Mouse (Mus musculus): Measurements from ENCODE around the gene Klhl40. TPM values are rescaled to one million over a fixed set of nuclear protein-coding genes. Genes with fewer than 3 reads are reported as not detected.

Gene Klhl40
- total RNA-seq (2021): 10 to 100 TPM; 10.1 to 10.5 TPM

DNA sequence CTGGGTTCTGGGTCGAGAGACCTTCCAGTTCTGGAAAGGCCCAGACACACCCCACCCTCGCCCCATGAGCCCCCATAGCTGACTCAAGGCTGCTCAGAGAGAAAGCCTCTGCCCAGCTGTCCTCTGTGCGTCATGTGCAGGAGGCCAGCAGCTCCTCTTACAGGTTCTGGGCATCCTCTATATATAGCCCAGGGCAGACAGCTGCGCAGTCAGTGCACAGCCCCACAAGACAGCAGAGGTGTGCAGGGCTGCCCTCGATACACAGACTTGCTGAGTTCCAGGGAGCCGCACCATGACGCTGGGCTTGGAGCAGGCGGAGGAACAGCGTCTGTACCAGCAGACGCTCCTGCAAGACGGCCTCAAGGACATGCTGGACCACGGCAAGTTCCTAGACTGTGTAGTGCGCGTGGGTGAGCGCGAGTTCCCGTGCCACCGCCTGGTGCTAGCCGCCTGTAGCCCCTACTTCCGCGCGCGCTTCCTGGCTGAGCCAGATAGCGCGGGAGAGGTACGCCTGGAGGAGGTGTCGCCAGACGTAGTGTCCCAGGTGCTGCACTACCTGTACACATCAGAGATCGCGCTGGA lies at the start of gene Klhl40:
Gene Klhl40 (plus strand): TSS at position 124 of the 582 bp plus-strand sequence.
- intact Hi-C loops (cut with DNase I): no loop called here
- DNase-seq (ENCODE audit: low spot score): no peak

DNA sequence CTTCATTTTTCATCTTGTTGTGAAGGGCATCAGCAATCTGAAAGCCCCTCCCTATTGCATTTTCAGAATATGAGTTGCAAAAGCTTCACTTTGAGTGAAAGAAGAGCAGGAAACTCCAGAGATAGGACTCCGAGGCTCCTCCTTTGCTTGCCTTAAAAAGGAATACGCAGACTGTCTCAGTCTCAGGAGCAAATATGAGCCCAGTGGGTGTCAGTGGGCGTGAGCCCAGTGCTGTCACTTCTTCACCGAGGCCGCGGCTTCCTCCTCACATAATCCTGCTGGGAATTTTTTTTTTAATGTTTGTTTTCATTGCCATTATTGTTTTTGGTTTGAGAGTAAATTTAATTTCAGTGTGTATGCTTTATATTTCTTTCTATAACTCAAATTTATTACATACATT lies 36.9 kb upstream of the Klhl40 start:
- intact Hi-C loops (cut with DNase I): no loop called here
- no peak for DNase-seq (ENCODE audit: low spot score)

DNA sequence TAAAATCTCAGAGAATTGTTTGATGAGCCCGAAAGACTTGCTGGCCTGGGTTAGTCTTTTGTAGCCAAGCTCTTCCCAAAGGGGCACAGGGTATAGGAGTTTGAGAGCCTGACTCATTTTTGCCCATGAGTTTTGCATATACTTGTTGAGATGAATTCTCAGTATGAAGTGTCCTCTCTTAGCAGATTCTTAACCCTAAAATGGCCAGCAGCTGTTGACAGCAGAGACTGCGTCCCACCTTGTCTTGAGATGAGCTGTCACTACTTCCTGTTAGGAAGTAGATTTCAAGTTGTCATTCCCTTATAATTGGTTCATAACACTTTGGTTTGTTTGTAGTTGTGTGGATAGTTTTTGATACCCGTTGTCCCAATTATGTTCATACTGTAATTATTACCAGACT lies 36.2 kb upstream of the Klhl40 start:
- DNase-seq (ENCODE audit: low spot score): no peak
- intact Hi-C loops (cut with DNase I): no loop called here

GRCm38 (mm10) chr9:121744051-121744450 lies 33.4 kb upstream of the Klhl40 start:
- no peak for DNase-seq (ENCODE audit: low spot score)
- intact Hi-C loops (cut with DNase I): no loop called here

- DNase-seq (ENCODE audit: low spot score): no peak
- intact Hi-C loops (cut with DNase I): no loop called here
Observed at GRCm38 (mm10) chr9:121752774-121753173, 24.6 kb upstream of the Klhl40 start.

GRCm38 (mm10) chr9:121754624-121755023 lies 22.8 kb upstream of the Klhl40 start:
- intact Hi-C loops (cut with DNase I): no loop called here
- no peak for DNase-seq (ENCODE audit: low spot score)

GRCm38 (mm10) chr9:121756785-121757184 lies 20.6 kb upstream of the Klhl40 start:
- DNase-seq (ENCODE audit: low spot score): no peak
- intact Hi-C loops (cut with DNase I): no loop called here

- intact Hi-C loops (cut with DNase I): no loop called here
- no peak for DNase-seq (ENCODE audit: low spot score)
Observed at GRCm38 (mm10) chr9:121757432-121757831, 20.0 kb upstream of the Klhl40 start.

DNA sequence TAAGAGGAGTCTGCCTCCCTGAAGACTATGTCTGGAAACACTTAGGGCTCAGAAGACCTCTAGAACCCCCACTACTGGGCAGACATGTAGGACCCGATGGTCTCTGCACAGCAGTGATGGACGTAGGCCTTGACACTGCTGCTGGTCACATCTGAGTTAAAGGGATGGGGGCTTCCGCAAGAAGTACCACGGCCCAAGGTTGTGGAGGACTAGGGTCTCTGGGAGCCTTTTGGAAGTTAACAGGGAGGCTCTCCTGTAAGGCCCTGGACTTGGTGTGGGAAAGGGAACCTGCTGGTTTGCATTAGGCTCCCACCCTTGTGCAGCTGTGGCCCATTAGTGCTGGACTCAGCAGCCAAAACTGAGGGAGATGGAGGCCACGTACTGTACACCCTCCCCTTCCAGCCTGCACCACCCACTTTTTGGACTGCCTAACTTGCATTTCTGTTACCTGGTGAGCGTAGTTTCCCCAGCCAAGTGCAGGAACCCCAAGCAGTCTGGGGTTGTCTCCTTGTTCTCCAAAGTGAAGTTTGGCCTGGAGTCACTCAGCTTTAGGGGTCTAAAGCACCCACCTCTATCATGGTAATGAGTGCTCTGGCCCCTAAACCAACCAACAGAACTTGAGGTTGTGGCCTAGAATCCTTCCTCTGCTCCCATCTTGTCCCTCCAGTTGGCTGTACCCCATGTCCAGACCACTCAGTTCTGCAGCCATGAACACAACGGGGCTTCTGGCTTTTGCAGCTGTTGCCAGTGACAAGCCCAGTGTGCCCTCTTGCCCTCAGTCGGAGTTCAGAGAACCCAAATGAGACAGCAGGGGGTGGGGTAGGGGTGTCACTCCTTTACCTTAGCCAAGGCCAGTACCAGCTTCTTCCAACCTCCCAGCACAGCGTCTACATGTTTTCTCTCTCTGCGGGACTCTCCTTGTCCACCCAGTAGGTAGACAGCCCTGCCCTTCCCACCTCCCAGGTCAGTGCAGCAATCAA lies 19.3 kb upstream of the Klhl40 start:
- intact Hi-C loops (cut with DNase I): no loop called here
- no peak for DNase-seq (ENCODE audit: low spot score)

GRCm38 (mm10) chr9:121759091-121760081 lies 18.0 kb upstream of the Klhl40 start, which contains the start of gene Zfp651:
Gene Zfp651, plus strand, starts transcription at chr9:121759330.
- intact Hi-C loops (cut with DNase I): loop anchor here (5.0 kb wide), 1 partner anchor 73 kb away; no protein-coding TSS in a partner anchor
- DNase-seq (ENCODE audit: low spot score): peak; percentile 49

GRCm38 (mm10) chr9:121760271-121761090 lies 16.9 kb upstream of the Klhl40 start:
- intact Hi-C loops (cut with DNase I): loop anchor here (5.0 kb wide), 1 partner anchor 72 kb away; no protein-coding TSS in a partner anchor
- peak; percentile 43 for DNase-seq (ENCODE audit: low spot score)

GRCm38 (mm10) chr9:121761091-121761665 lies 16.2 kb upstream of the Klhl40 start:
- intact Hi-C loops (cut with DNase I): loop anchor here (5.0 kb wide), 1 partner anchor 71 kb away; no protein-coding TSS in a partner anchor

GRCm38 (mm10) chr9:121761787-121762186 lies 15.6 kb upstream of the Klhl40 start:
- no peak for DNase-seq (ENCODE audit: low spot score)
- intact Hi-C loops (cut with DNase I): loop anchor here (5.0 kb wide), 1 partner anchor 71 kb away; no protein-coding TSS in a partner anchor

More at GRCm38 (mm10) chr9:121761091-121761665, 16.2 kb upstream of the Klhl40 start:
- no peak for DNase-seq (ENCODE audit: low spot score)

GRCm38 (mm10) chr9:121762248-121762647 lies 15.2 kb upstream of the Klhl40 start:
- intact Hi-C loops (cut with DNase I): loop anchor here (5.0 kb wide), 1 partner anchor 70 kb away; no protein-coding TSS in a partner anchor
- DNase-seq (ENCODE audit: low spot score): no peak

GRCm38 (mm10) chr9:121762761-121763160 lies 14.6 kb upstream of the Klhl40 start:
- DNase-seq (ENCODE audit: low spot score): no peak
- intact Hi-C loops (cut with DNase I): loop anchor here (5.0 kb wide), 1 partner anchor 70 kb away; no protein-coding TSS in a partner anchor

DNA sequence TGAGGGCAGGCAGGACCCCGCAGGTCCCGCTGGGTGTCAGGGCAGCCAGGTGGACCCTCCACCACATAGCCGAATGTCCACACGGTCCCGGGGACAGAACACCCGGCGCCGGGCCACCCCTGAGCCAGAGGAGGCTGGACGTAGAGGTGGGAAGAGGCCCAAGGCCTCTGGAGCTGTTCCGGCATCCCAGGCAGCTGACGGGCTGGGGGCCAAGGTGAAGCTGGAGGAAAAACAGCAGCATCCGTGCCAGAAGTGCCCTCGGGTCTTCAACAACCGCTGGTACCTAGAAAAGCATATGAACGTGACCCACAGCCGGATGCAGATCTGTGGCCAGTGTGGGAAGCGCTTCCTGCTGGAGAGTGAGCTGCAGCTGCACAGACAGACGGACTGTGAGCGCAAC lies 13.7 kb upstream of the Klhl40 start:
- no peak for DNase-seq (ENCODE audit: low spot score)
- intact Hi-C loops (cut with DNase I): loop anchor here (5.0 kb wide), 1 partner anchor 69 kb away; no protein-coding TSS in a partner anchor

- no peak for DNase-seq (ENCODE audit: low spot score)
- intact Hi-C loops (cut with DNase I): no loop called here
Observed at GRCm38 (mm10) chr9:121765166-121765855, 12.1 kb upstream of the Klhl40 start.

- intact Hi-C loops (cut with DNase I): no loop called here
- DNase-seq (ENCODE audit: low spot score): no peak
Observed at GRCm38 (mm10) chr9:121772412-121772811, 5.0 kb upstream of the Klhl40 start.

All from heart, postnatal 25 days (tissue).